Mouse (Mus musculus): ENCODE data around the gene Ap3s2.

- TF ChIP-seq CTCF (IDR thresholded peaks at IDR 0.05 in 2 of 3, conservative IDR thresholded peaks at IDR 0.05 in 1 of 3; ENCODE audit: control insufficient read depth in 1 of 3, insufficient read depth in 1 of 3, low read depth in 2 of 3, low read length in 3 of 3, poor library complexity in 1 of 3, severe bottlenecking in 1 of 3) (no peak), JUND (IDR thresholded peaks at IDR 0.05; ENCODE audit: low read depth, low read length) (no peak), POLR2A (IDR thresholded peaks at IDR 0.05; ENCODE audit: control insufficient read depth in 1 of 2, insufficient read depth in 1 of 2, low read depth in 1 of 2, low read length in 2 of 2, poor library complexity in 1 of 2) (no peak), HCFC1 (IDR thresholded peaks at IDR 0.05; ENCODE audit: low read depth, low read length) (no peak), TAL1 (IDR thresholded peaks at IDR 0.05; ENCODE audit: low read length) (no peak), EP300 (IDR thresholded peaks at IDR 0.05; ENCODE audit: low read depth in 1 of 2, low read length in 2 of 2) (no peak)
Measured at GRCm38 (mm10) chr7:79907356-79907755, 13.1 kb downstream of the Ap3s2 start.

Measured in MEL (cell line).